Mouse (Mus musculus) bone marrow macrophage, adult 2 months (primary cell): ENCODE measurements around the gene Fkbp14.

Source experiments
- CTCF ChIP-seq: IDR thresholded peaks from 2 replicates; pipeline ENCODE4 v1.5.1; 2012; ENCODE audit warnings: low read depth, mild to moderate bottlenecking, low read length, moderate library complexity
- POLR2A ChIP-seq: IDR thresholded peaks from 2 replicates; pipeline ENCODE4 v1.6.1; 2012; ENCODE audit warnings: mild to moderate bottlenecking, low read depth, low read length, borderline replicate concordance

GRCm38 (mm10) chr6:54552721-54553413 is 44.2 kb downstream of the Fkbp14 start:
- TF ChIP-seq POLR2A (no peak), CTCF (no peak)
